8 mouse cellular contexts compared by ENCODE assay signal in genomic region chr12:8771844-8772380, GRCm38 (mm10). TPM values are rescaled to one million over a fixed set of nuclear protein-coding genes. Genes with fewer than 3 reads are reported as not detected.
DNase-seq lines count a peak whose midpoint lies in the region; ATAC-seq and TF ChIP-seq lines count a peak whose summit lies in the region.

No protein-coding gene starts in this region.

- no peak overlapping the region for H3K27ac ChIP-seq in kidney, adult 2 months (ENCODE audit: insufficient read depth, low read depth, low read length)
- H3K27ac ChIP-seq in embryonic facial prominence, embryonic 14.5 days (replicated peaks; ENCODE audit: low read depth, low read length), result peak overlapping the region; percentile 91
- H3K27ac ChIP-seq in hindbrain, embryonic 11.5 days (ENCODE audit: low read depth, low read length), result peak overlapping the region; percentile 70

- no peak for TF ChIP-seq CTCF in kidney, adult 2 months (conservative IDR thresholded peaks at IDR 0.05; ENCODE audit: insufficient read depth, insufficient read length, low read depth, low read length)
- no peak for TF ChIP-seq CTCF in E14TG2a.4 (conservative IDR thresholded peaks at IDR 0.05; ENCODE audit: low read length)

- peak overlapping the region; percentile 83 for H3K9ac ChIP-seq in embryonic facial prominence, embryonic 14.5 days (ENCODE audit: low read depth, low read length)
- H3K9ac ChIP-seq in hindbrain, embryonic 11.5 days (ENCODE audit: low read depth, low read length), result peak overlapping the region; percentile 92

- H3K9me3 ChIP-seq in E14TG2a.4 (ENCODE audit: low read length), result peaks cover 3% of the 10 kb centered on the region
- no peaks in the 10 kb centered on the region for H3K9me3 ChIP-seq in embryonic facial prominence, embryonic 14.5 days (ENCODE audit: control insufficient read depth, low read length)
- H3K9me3 ChIP-seq in hindbrain, embryonic 11.5 days (ENCODE audit: control insufficient read depth, low read length), result no peaks in the 10 kb centered on the region
- peaks cover 14% of the 10 kb centered on the region for H3K9me3 ChIP-seq in megakaryocyte, embryonic 14.5 days

- no peak for TF ChIP-seq POLR2A in kidney, adult 2 months (IDR thresholded peaks at IDR 0.05; ENCODE audit: low read depth, low read length)

- no peak for DNase-seq in kidney, adult 2 months
- no peak for DNase-seq in kidney, postnatal 25 days
- DNase-seq in embryonic facial prominence, embryonic 14.5 days (ENCODE audit: low spot score), result no peak
- DNase-seq in hindbrain, embryonic 11.5 days (ENCODE audit: low spot score), result peak; percentile 77
- no peak for DNase-seq in adipocyte (ENCODE audit: low spot score)
- DNase-seq in layer of hippocampus, adult 18-20 months (ENCODE audit: low spot score in 2 of 2), result no peak

- under 1% methylated on average over 37 of the region's 37 CpGs for WGBS in kidney, adult 2 months
- WGBS in embryonic facial prominence, embryonic 14.5 days, result under 1% methylated on average over 29 of the region's 37 CpGs
- WGBS in hindbrain, embryonic 11.5 days, result under 1% methylated on average over 37 of the region's 37 CpGs

- H3K27me3 ChIP-seq in kidney, adult 2 months (replicated peaks; ENCODE audit: control insufficient read depth, insufficient read depth, low read length), result no peaks in the 10 kb centered on the region
- H3K27me3 ChIP-seq in E14TG2a.4 (ENCODE audit: insufficient read depth, low read length), result peaks cover 50% of the 10 kb centered on the region
- H3K27me3 ChIP-seq in embryonic facial prominence, embryonic 14.5 days (replicated peaks; ENCODE audit: control insufficient read depth, insufficient read depth, low read length), result no peaks in the 10 kb centered on the region
- no peaks in the 10 kb centered on the region for H3K27me3 ChIP-seq in hindbrain, embryonic 11.5 days (ENCODE audit: control insufficient read depth, insufficient read depth, low read length)
- H3K27me3 ChIP-seq in megakaryocyte, embryonic 14.5 days (replicated peaks), result peaks cover 80% of the 10 kb centered on the region

- H3K4me2 ChIP-seq in embryonic facial prominence, embryonic 14.5 days (ENCODE audit: low read depth, low read length), result peak overlapping the region; percentile 68
- peak overlapping the region; percentile 95 for H3K4me2 ChIP-seq in hindbrain, embryonic 11.5 days (replicated peaks; ENCODE audit: low read depth, low read length)

- no peaks in the 10 kb centered on the region for H3K4me1 ChIP-seq in kidney, adult 2 months (ENCODE audit: control insufficient read depth, insufficient read depth, low read length)
- H3K4me1 ChIP-seq in E14TG2a.4 (replicated peaks; ENCODE audit: low read depth, low read length), result peaks cover 18% of the 10 kb centered on the region
- peaks cover 23% of the 10 kb centered on the region for H3K4me1 ChIP-seq in embryonic facial prominence, embryonic 14.5 days (ENCODE audit: control insufficient read depth, insufficient read depth, low read length)
- H3K4me1 ChIP-seq in hindbrain, embryonic 11.5 days (replicated peaks; ENCODE audit: control insufficient read depth, insufficient read depth, low read length), result 0 out of 2 replicates have a peak, but pooled peaks cover 3% of the 10 kb centered on the region
- H3K4me1 ChIP-seq in megakaryocyte, embryonic 14.5 days, result peaks cover 40% of the 10 kb centered on the region

- ATAC-seq in embryonic facial prominence, embryonic 14.5 days (ENCODE audit: low read depth), result 0 out of 2 replicates have a peak, but pooled peaks have one; percentile 0
- ATAC-seq in hindbrain, embryonic 11.5 days (ENCODE audit: low FRiP score), result peak; percentile 43

- H3K4me3 ChIP-seq in kidney, adult 2 months (ENCODE audit: insufficient read depth, low read depth, low read length), result peak overlapping the region; percentile 61
- peak overlapping the region; percentile 93 for H3K4me3 ChIP-seq in E14TG2a.4 (replicated peaks; ENCODE audit: low read length)
- peak overlapping the region; percentile 82 for H3K4me3 ChIP-seq in embryonic facial prominence, embryonic 14.5 days (ENCODE audit: low read depth, low read length)
- H3K4me3 ChIP-seq in hindbrain, embryonic 11.5 days (ENCODE audit: low read depth, low read length), result peak overlapping the region; percentile 85
- H3K4me3 ChIP-seq in megakaryocyte, embryonic 14.5 days (replicated peaks), result peak overlapping the region; percentile 93

- no peaks in the 10 kb centered on the region for H3K36me3 ChIP-seq in kidney, adult 2 months (ENCODE audit: control insufficient read depth, insufficient read depth, low read length)
- H3K36me3 ChIP-seq in E14TG2a.4 (ENCODE audit: insufficient read depth, low read length), result no peaks in the 10 kb centered on the region
- H3K36me3 ChIP-seq in embryonic facial prominence, embryonic 14.5 days (ENCODE audit: control insufficient read depth, insufficient read depth, low read length), result no peaks in the 10 kb centered on the region
- no peaks in the 10 kb centered on the region for H3K36me3 ChIP-seq in hindbrain, embryonic 11.5 days (ENCODE audit: control insufficient read depth, insufficient read depth, low read length)
- H3K36me3 ChIP-seq in megakaryocyte, embryonic 14.5 days (replicated peaks; ENCODE audit: low read length), result no peaks in the 10 kb centered on the region

RNA-seq across cellular contexts. Expression of gene Sdc1, which starts 0.8 kb away (rescaled TPM):
- 13.3 and 18.5 TPM in 2 replicates for polyA plus RNA-seq in kidney, adult 2 months (2012; rRNA removed)
- 113 and 143 TPM in 2 replicates for polyA plus RNA-seq in embryonic facial prominence, embryonic 14.5 days (2014; fragmentation: Nextera tagmentation; extraction: Ambion mirVana)
- 49.3 and 62.4 TPM in 2 replicates for polyA plus RNA-seq in hindbrain, embryonic 11.5 days (2014; fragmentation: Nextera tagmentation; extraction: Ambion mirVana)
- polyA plus RNA-seq in megakaryocyte, embryonic 14.5 days (2012; ENCODE audit: insufficient read depth, low replicate concordance), result 1.1 TPM in 1 of 2 replicates, not detected in the other
- 1 to 10 TPM in 1 of 2 experiments, under 1 TPM in 1; 0.67 to 1.0 TPM for total RNA-seq in layer of hippocampus, adult 18-20 months (2021)
